Mouse (Mus musculus) thymus, adult 2 months (tissue): Measurements from ENCODE around the gene Pmch.

Experiments
- CTCF ChIP-seq: fragments of 200-500 bp; IDR thresholded peaks from 2 replicates; pipeline ENCODE4 v1.5.1; 2012; ENCODE audit warnings: mild to moderate bottlenecking, control low read depth, low read length, moderate library complexity, borderline replicate concordance; ENCODE audit not compliant: control insufficient read depth, poor library complexity, insufficient read depth; ENCODE audit errors: extremely low read depth
- POLR2A ChIP-seq: fragments of 200-500 bp; IDR thresholded peaks from 2 replicates; pipeline ENCODE4 v1.6.1; 2012; ENCODE audit warnings: mild to moderate bottlenecking, low read length, control low read depth, moderate library complexity; ENCODE audit not compliant: control insufficient read depth, poor library complexity, insufficient read depth; ENCODE audit errors: extremely low read depth

DNA sequence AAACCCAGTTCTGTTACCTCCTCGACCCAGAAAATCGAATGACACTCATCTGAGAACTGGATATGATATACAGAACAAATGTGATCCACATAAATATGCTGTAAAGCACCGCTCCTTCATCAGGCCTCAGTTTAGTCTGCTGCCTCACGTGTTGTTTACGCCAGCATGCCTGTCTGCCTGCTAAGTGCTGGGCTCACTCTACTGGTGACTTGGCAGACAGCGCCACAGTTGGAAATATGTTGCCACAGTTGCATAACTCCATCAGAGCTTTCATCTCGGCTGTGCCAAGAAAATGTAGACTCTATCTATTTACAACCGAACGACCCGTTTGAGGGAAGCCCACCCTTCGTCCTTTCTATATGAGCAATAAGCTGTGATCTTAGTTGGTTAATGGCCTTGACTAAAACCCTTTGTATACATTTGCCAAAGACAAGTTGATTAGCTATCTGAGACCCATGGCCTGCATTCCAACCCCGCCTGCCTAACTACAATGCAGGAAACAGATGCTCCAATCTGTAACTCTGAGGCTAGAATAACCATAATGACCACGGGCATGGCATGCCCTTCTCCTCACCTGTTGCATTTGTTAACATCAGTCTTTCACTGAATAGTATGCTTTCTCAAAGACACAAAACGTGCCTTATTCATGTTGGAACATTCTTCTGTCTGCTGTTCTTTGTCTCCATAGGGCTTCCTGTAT, 33.8 kb upstream of the Pmch start:
- TF ChIP-seq POLR2A = no peak
- no peak for TF ChIP-seq CTCF
